Mouse (Mus musculus): Measurements from ENCODE around the gene Vamp8. TPM values are rescaled to one million over a fixed set of nuclear protein-coding genes. Genes with fewer than 3 reads are reported as not detected.

The Vamp8 gene
- total and polyA plus RNA-seq, 2 experiments from 2014 or later: 6.0 to 23.7 TPM

DNA sequence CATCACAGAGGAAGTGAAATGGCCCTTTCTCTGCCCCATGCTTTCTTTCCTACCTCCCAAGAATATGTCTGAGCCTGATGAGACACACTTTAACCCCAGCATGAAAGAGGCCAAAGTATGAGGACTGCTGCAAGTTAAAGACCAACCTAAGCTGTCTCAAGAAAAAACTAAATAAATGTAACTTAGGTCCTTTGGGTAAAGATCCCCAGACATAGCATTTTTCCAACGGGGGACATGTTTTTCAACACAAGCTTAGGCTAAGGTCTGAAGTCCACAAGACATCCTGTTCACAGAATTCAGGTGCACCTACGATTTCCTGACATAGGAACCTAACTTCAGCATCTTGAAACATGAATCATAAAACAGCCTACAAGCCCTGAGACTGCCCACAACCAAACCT is 40.3 kb downstream of the Vamp8 start:
- Histone ChIP-seq H3K9me3 (ENCODE audit: low read length) (no peaks in the 10 kb centered on the region), H3K4me1 (ENCODE audit: insufficient read depth, low read length) (peaks cover 15% of the 10 kb centered on the region; the same call in 1 of the 2 replicates), H3K27ac (ENCODE audit: low read depth, low read length) (no peak overlapping the region), H3K9ac (replicated peaks; ENCODE audit: low read length, poor library complexity, severe bottlenecking) (no peak overlapping the region), H3K36me3 (ENCODE audit: insufficient read depth, low read length) (peaks cover 18% of the 10 kb centered on the region), H3K27me3 (ENCODE audit: insufficient read depth, low read length) (no peaks in the 10 kb centered on the region), H3K4me2 (ENCODE audit: low read depth, low read length, poor library complexity, severe bottlenecking) (no peak overlapping the region), H3K4me3 (ENCODE audit: low read depth, low read length) (no peak overlapping the region)
- WGBS: 94% methylated on average over 2 of the region's 2 CpGs
- no peak for ATAC-seq (ENCODE audit: low FRiP score)
- no peak for DNase-seq (ENCODE audit: low spot score)
- TF ChIP-seq CTCF (IDR thresholded peaks at IDR 0.05): no peak

DNA sequence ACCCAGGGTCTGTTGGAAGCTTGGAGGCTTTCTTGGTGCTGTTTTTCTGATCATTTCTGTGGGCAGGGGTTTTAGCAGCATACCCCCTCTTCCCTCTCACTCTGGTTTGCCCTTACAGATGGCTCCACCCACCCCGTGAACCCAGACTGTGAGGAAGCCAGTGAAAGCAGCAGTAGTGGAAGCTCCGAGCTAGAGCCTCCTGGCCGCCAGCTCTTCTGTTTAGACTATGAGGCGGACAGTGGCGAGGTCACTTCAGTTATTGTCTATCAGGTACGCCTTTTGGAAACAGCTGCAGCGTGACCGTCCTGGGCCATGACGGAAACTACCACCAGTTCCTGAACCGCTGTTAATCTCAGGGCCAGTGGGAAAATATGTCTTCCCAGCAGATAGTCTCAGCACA is 42.1 kb downstream of the Vamp8 start:
- ATAC-seq (ENCODE audit: low FRiP score): no peak
- Histone ChIP-seq H3K4me3 (ENCODE audit: low read depth, low read length) (peak overlapping the region; percentile 62; the same call in 1 of the 2 replicates), H3K9ac (replicated peaks; ENCODE audit: low read length, poor library complexity, severe bottlenecking) (no peak overlapping the region)

DNA sequence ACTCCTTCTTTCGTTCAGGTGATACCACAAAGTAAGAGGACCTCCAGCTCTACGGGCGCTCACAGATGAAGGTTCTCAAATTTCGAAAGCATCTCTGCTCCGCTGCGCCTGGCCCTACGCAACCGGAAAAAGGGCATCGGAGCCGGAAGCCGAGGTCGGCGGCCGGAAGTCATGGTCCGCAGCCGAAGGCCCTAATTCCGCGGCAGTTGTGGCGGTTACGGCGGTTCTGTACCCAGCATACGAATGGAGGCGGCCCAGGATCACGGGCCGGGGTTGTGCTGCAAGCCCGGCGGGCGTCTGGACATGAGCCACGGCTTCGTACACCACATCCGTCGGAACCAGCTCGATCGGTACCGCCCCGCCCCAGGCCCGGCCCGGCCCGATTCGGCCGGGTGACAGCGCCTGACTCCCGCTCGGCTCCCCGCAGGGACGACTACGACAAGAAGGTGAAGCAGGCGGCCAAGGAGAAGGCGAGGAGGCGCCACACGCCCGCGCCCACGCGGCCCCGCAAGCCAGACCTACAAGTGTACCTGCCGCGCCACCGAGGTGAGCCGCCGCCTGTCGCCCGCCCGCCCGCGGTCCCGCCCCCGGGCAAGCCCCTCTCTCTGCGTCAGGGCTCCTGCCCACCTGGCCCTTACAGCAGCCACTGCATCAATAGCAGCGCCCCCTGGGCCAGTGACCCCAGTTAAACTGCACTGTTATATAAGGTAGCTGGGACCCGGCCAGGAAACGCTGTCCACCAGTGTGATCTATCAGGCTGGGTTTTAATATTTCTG is 43.1 kb downstream of the Vamp8 start, which contains the start of gene 0610030E20Rik:
0610030E20Rik (plus strand) TSS at position 152 of the 776 bp plus-strand sequence.
- ATAC-seq (ENCODE audit: low FRiP score): peak; percentile 55
- WGBS: under 1% methylated on average over 49 of the region's 72 CpGs
- H3K9ac ChIP-seq (replicated peaks; ENCODE audit: low read length, poor library complexity, severe bottlenecking): peak within 1 kb of the TSS; percentile 96

More for the DNA sequence above, 42.1 kb downstream of the Vamp8 start:
- Histone ChIP-seq H3K27ac (ENCODE audit: low read depth, low read length) (no peak overlapping the region), H3K4me2 (ENCODE audit: low read depth, low read length, poor library complexity, severe bottlenecking) (peak overlapping the region; percentile 85), H3K4me1 (ENCODE audit: insufficient read depth, low read length) (peaks cover 13% of the 10 kb centered on the region; the same call in 1 of the 2 replicates), H3K36me3 (ENCODE audit: insufficient read depth, low read length) (peaks cover 18% of the 10 kb centered on the region), H3K9me3 (ENCODE audit: low read length) (no peaks in the 10 kb centered on the region), H3K27me3 (ENCODE audit: insufficient read depth, low read length) (no peaks in the 10 kb centered on the region)
- no peak for DNase-seq (ENCODE audit: low spot score)
- WGBS: 72% methylated on average over 10 of the region's 10 CpGs
- TF ChIP-seq CTCF (IDR thresholded peaks at IDR 0.05): no peak

DNA sequence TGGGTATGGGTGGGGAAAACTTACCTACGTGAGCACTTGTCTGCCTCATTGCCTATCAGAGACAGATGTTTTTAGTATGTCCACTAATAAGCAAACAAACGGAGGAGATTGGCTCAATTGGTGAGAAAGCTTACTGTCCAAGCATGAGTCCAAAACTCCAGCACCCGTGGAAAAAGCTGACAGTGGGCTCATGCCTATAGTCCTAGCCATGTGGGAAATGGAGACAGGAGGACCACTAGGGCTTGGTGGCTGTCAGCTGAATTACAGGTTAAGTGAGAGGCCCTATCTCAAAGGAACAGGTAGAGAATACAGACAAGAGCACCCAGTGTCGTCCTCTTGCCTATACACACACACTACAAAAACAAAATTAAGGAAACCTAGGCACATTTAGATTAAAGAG is 44.2 kb downstream of the Vamp8 start:
- peaks cover 13% of the 10 kb centered on the region; the same call in 1 of the 2 replicates for H3K4me1 ChIP-seq (ENCODE audit: insufficient read depth, low read length)
- peak overlapping the region; percentile 85; the same call in 1 of the 2 replicates for H3K4me2 ChIP-seq (ENCODE audit: low read depth, low read length, poor library complexity, severe bottlenecking)
- no peaks in the 10 kb centered on the region for H3K9me3 ChIP-seq (ENCODE audit: low read length)
- WGBS: 89% methylated on average over 4 of the region's 4 CpGs
- TF ChIP-seq CTCF (IDR thresholded peaks at IDR 0.05): no peak
- H3K4me3 ChIP-seq (ENCODE audit: low read depth, low read length): no peak overlapping the region
- no peak for ATAC-seq (ENCODE audit: low FRiP score)
- no peak overlapping the region for H3K9ac ChIP-seq (replicated peaks; ENCODE audit: low read length, poor library complexity, severe bottlenecking)
- H3K36me3 ChIP-seq (ENCODE audit: insufficient read depth, low read length): peaks cover 15% of the 10 kb centered on the region
- no peaks in the 10 kb centered on the region for H3K27me3 ChIP-seq (ENCODE audit: insufficient read depth, low read length)
- DNase-seq (ENCODE audit: low spot score): no peak
- H3K27ac ChIP-seq (ENCODE audit: low read depth, low read length): no peak overlapping the region

More for the DNA sequence above, 43.1 kb downstream of the Vamp8 start, which contains the start of gene 0610030E20Rik:
- peaks cover 18% of the 10 kb centered on the region for H3K36me3 ChIP-seq (ENCODE audit: insufficient read depth, low read length)
- TF ChIP-seq CTCF (IDR thresholded peaks at IDR 0.05): peak; percentile 45
- no peaks in the 10 kb centered on the region for H3K27me3 ChIP-seq (ENCODE audit: insufficient read depth, low read length)
- peak within 1 kb of the TSS; percentile 62 for H3K4me3 ChIP-seq (ENCODE audit: low read depth, low read length)
- peak; percentile 77 for DNase-seq (ENCODE audit: low spot score)
- H3K4me1 ChIP-seq (ENCODE audit: insufficient read depth, low read length): peaks cover 13% of the 10 kb centered on the region; the same call in 1 of the 2 replicates
- no peaks in the 10 kb centered on the region for H3K9me3 ChIP-seq (ENCODE audit: low read length)
- peak within 1 kb of the TSS; percentile 84 for H3K27ac ChIP-seq (ENCODE audit: low read depth, low read length)
- peak within 1 kb of the TSS; percentile 85 for H3K4me2 ChIP-seq (ENCODE audit: low read depth, low read length, poor library complexity, severe bottlenecking)

DNA sequence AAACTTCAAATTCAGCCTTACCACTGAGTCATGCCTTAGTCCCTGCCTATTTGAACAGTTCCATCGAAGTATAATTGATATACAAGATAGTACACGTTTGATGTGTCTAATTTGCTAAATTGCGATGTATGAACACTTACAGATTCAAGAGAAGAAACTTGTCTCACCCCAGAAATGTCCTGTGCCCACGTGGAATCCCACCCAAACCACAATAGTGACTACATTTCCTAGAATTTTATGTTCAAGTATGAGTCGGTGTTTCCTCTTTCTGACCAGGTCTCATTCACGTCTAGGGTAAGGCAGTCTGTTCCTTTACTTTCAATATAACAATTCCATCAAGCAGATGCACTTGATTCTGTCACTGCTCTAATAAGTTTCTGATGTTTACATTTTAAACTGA is 44.9 kb downstream of the Vamp8 start:
- H3K4me3 ChIP-seq (ENCODE audit: low read depth, low read length): peak overlapping the region; percentile 88
- peaks cover 13% of the 10 kb centered on the region; the same call in 1 of the 2 replicates for H3K4me1 ChIP-seq (ENCODE audit: insufficient read depth, low read length)
- DNase-seq (ENCODE audit: low spot score): no peak
- WGBS: 49% methylated on average over 6 of the region's 6 CpGs
- H3K9me3 ChIP-seq (ENCODE audit: low read length): no peaks in the 10 kb centered on the region
- TF ChIP-seq CTCF (IDR thresholded peaks at IDR 0.05): no peak
- no peak overlapping the region for H3K9ac ChIP-seq (replicated peaks; ENCODE audit: low read length, poor library complexity, severe bottlenecking)
- no peak for ATAC-seq (ENCODE audit: low FRiP score)
- H3K36me3 ChIP-seq (ENCODE audit: insufficient read depth, low read length): peaks cover 12% of the 10 kb centered on the region
- no peak overlapping the region for H3K27ac ChIP-seq (ENCODE audit: low read depth, low read length)
- H3K27me3 ChIP-seq (ENCODE audit: insufficient read depth, low read length): no peaks in the 10 kb centered on the region
- H3K4me2 ChIP-seq (ENCODE audit: low read depth, low read length, poor library complexity, severe bottlenecking): peak overlapping the region; percentile 89

DNA sequence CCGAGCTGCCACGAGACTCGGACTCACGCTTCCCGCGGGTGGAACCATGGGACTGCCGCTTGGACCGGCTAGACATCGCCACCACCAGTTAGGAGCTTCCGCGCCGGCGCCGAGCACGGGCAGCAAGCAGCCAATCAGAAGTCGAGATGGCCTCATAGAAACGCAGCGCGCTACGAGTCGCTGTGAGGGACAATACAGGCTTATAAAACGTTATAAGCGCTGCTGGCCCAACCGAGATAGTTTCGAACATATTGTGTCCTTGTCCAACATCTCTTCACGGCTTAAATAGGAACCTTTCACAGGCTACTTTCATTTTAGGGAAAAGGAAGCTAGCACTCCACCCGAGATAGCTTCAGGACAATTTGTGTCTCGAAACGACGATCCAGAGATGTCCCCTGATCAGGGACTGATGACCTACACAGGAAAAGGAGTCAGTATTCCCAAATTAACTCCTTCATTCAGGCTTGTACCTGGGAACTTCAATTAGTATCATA is 45.4 kb downstream of the Vamp8 start, which contains the start of gene Usp39:
Usp39 (minus strand) TSS at position 111 of the 494 bp plus-strand sequence.
- Histone ChIP-seq H3K9ac (replicated peaks; ENCODE audit: low read length, poor library complexity, severe bottlenecking) (peak within 1 kb of the TSS; percentile 80), H3K27ac (ENCODE audit: low read depth, low read length) (peak within 1 kb of the TSS; percentile 62), H3K4me2 (ENCODE audit: low read depth, low read length, poor library complexity, severe bottlenecking) (peak within 1 kb of the TSS; percentile 89), H3K4me3 (ENCODE audit: low read depth, low read length) (peak within 1 kb of the TSS; percentile 88), H3K4me1 (ENCODE audit: insufficient read depth, low read length) (peaks cover 13% of the 10 kb centered on the region; the same call in 1 of the 2 replicates), H3K36me3 (ENCODE audit: insufficient read depth, low read length) (peaks cover 10% of the 10 kb centered on the region), H3K9me3 (ENCODE audit: low read length) (no peaks in the 10 kb centered on the region), H3K27me3 (ENCODE audit: insufficient read depth, low read length) (no peaks in the 10 kb centered on the region)
- TF ChIP-seq CTCF (IDR thresholded peaks at IDR 0.05): peak; percentile 24
- peak; percentile 86 for ATAC-seq (ENCODE audit: low FRiP score)
- WGBS: under 1% methylated on average over 30 of the region's 30 CpGs
- DNase-seq (ENCODE audit: low spot score): peak; percentile 98

Measured in midbrain, postnatal 0 days (tissue).